In the genomic region with DNA sequence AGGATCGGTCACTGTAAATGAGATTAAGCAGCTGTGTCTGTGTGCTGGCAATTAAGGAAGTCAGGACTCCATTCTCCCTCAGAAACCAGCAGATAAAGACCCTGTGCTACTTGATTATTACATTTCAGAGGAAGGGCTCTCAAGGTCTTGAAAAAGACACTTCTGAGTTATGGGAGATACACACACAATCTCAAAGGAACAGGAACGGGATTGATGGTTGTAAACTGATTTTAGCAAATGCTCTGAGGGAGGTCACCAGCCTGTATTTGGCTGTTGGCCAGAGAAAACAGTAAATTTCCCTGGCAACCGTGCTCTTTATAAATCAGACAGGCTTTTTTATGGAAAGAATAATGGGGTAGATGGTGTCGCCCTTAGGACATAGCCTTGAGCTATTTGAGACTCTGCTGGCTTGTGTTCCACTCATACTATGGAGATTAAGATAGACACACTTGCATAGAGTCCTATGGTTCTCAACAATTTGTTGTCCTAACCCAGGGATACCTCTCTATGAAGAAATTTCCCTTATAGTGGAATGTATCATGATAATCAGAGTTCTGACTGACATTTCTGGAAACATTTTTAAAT, we compare ENCODE assay signal across 13 mouse cellular contexts.
DNase-seq lines count a peak whose midpoint lies in the region; ATAC-seq and TF ChIP-seq lines count a peak whose summit lies in the region.
"Had no signal": no experiment of that assay in that cellular context is flagged by ENCODE, and none has a peak within 500 bp of the region (broad histone marks: within the 10 kb centered on the region; RNA-seq: fewer than 3 reads in every experiment).

No protein-coding gene starts in this region.

- H3K4me3 ChIP-seq in hindbrain, embryonic 16.5 days (ENCODE audit: low read length): no peak overlapping the region
- H3K4me3 ChIP-seq in hindbrain, embryonic 11.5 days (ENCODE audit: low read depth, low read length): no peak overlapping the region
- H3K4me3 ChIP-seq in lung, embryonic 14.5 days (ENCODE audit: low read depth, low read length): no peak overlapping the region
- H3K4me3 ChIP-seq in layer of hippocampus, adult 2 months: no peak overlapping the region
- H3K4me3 ChIP-seq: heart, adult 2 months had no signal

- peak; percentile 37; the same call in 1 of the 2 replicates for ATAC-seq in hindbrain, embryonic 16.5 days
- no peak for ATAC-seq in hindbrain, embryonic 11.5 days (ENCODE audit: low FRiP score)
- no peak for ATAC-seq in lung, embryonic 14.5 days (ENCODE audit: insufficient read depth)
- ATAC-seq: forebrain, embryonic 16.5 days had no signal

- no peaks in the 10 kb centered on the region for H3K27me3 ChIP-seq in hindbrain, embryonic 16.5 days (replicated peaks; ENCODE audit: control insufficient read depth, insufficient read depth, low read length)
- no peaks in the 10 kb centered on the region for H3K27me3 ChIP-seq in hindbrain, embryonic 11.5 days (ENCODE audit: control insufficient read depth, insufficient read depth, low read length)
- no peaks in the 10 kb centered on the region for H3K27me3 ChIP-seq in lung, embryonic 14.5 days (ENCODE audit: insufficient read depth, low read length)

- H3K27ac ChIP-seq in hindbrain, embryonic 16.5 days (ENCODE audit: low read depth, low read length): no peak overlapping the region
- no peak overlapping the region for H3K27ac ChIP-seq in hindbrain, embryonic 11.5 days (ENCODE audit: low read depth, low read length)
- no peak overlapping the region for H3K27ac ChIP-seq in lung, embryonic 14.5 days (ENCODE audit: low read depth)
- no peak overlapping the region for H3K27ac ChIP-seq in layer of hippocampus, adult 2 months
- H3K27ac ChIP-seq: heart, adult 2 months had no signal

- no peak overlapping the region for H3K4me2 ChIP-seq in hindbrain, embryonic 16.5 days (ENCODE audit: low read length)
- no peak overlapping the region for H3K4me2 ChIP-seq in hindbrain, embryonic 11.5 days (replicated peaks; ENCODE audit: low read depth, low read length)
- no peak overlapping the region for H3K4me2 ChIP-seq in lung, embryonic 14.5 days

- no peaks in the 10 kb centered on the region for H3K36me3 ChIP-seq in hindbrain, embryonic 16.5 days (ENCODE audit: control insufficient read depth, insufficient read depth, low read length)
- H3K36me3 ChIP-seq in hindbrain, embryonic 11.5 days (ENCODE audit: control insufficient read depth, insufficient read depth, low read length): no peaks in the 10 kb centered on the region
- no peaks in the 10 kb centered on the region for H3K36me3 ChIP-seq in lung, embryonic 14.5 days (ENCODE audit: insufficient read depth)
- H3K36me3 ChIP-seq: G1E had no signal

- no peak for TF ChIP-seq CTCF in lung, embryonic 14.5 days (IDR thresholded peaks at IDR 0.05; ENCODE audit: low read depth)
- no peak for TF ChIP-seq CTCF in layer of hippocampus, adult 2 months (conservative IDR thresholded peaks at IDR 0.05)

- no peaks in the 10 kb centered on the region for H3K4me1 ChIP-seq in hindbrain, embryonic 16.5 days (ENCODE audit: control insufficient read depth, insufficient read depth, low read depth, low read length)
- no peaks in the 10 kb centered on the region for H3K4me1 ChIP-seq in hindbrain, embryonic 11.5 days (replicated peaks; ENCODE audit: control insufficient read depth, insufficient read depth, low read length)
- no peaks in the 10 kb centered on the region for H3K4me1 ChIP-seq in lung, embryonic 14.5 days (ENCODE audit: insufficient read depth)

- no peaks in the 10 kb centered on the region for H3K9me3 ChIP-seq in hindbrain, embryonic 16.5 days (ENCODE audit: control insufficient read depth, low read length)
- H3K9me3 ChIP-seq in hindbrain, embryonic 11.5 days (ENCODE audit: control insufficient read depth, low read length): no peaks in the 10 kb centered on the region
- H3K9me3 ChIP-seq in lung, embryonic 14.5 days (ENCODE audit: low read depth, low read length): no peaks in the 10 kb centered on the region
- H3K9me3 ChIP-seq: G1E had no signal

- H3K9ac ChIP-seq in hindbrain, embryonic 16.5 days (ENCODE audit: low read depth, low read length): no peak overlapping the region
- no peak overlapping the region for H3K9ac ChIP-seq in hindbrain, embryonic 11.5 days (ENCODE audit: low read depth, low read length)
- H3K9ac ChIP-seq in lung, embryonic 14.5 days: no peak overlapping the region

- no peak for DNase-seq in hindbrain, embryonic 11.5 days (ENCODE audit: low spot score)
- peak; percentile 23 for DNase-seq in lung, embryonic 14.5 days
- no peak for DNase-seq in lung, postnatal 4 days
- peak; percentile 47 for DNase-seq in adrenal gland, postnatal 10 days
- peak; percentile 20 for DNase-seq in embryo, embryonic 11.5 days (ENCODE audit: low read depth, low spot score)
- DNase-seq in layer of hippocampus, adult 2 months (ENCODE audit: low spot score in 2 of 2): no peak
- DNase-seq: cerebellum, adult 18-20 months; heart, adult 2 months; lung, postnatal 36 days; right cerebral cortex, adult 18-20 months had no signal

- WGBS in hindbrain, embryonic 16.5 days: 40% methylated on average over 4 of the region's 4 CpGs
- WGBS in hindbrain, embryonic 11.5 days: 65% methylated on average over 4 of the region's 4 CpGs
- WGBS in lung, embryonic 14.5 days: 26% methylated on average over 4 of the region's 4 CpGs

Comparison
In these comparisons a context has a peak if more than half of its experiments do, and no peak if none do; other contexts are left out.
1. DNase-seq: peak in lung, embryonic 14.5 days (single experiment), adrenal gland, postnatal 10 days (single experiment) and embryo, embryonic 11.5 days (single experiment); none in hindbrain, embryonic 11.5 days (single experiment), lung, postnatal 4 days (0 of 2) and layer of hippocampus, adult 2 months (0 of 2).